Mouse (Mus musculus) liver, embryonic 14.5 days (tissue): Measurements from ENCODE around the gene Insm1. TPM values are rescaled to one million over a fixed set of nuclear protein-coding genes. Genes with fewer than 3 reads are reported as not detected.

Source experiments
- ATAC-seq: fragments of 200-750 bp; cut with Nextera tagmentation; 2 replicates; pipeline ENCODE4 v1.8.0; 2017; ENCODE audit warnings: moderate number of reproducible peaks, mild to moderate bottlenecking, moderate library complexity; ENCODE audit not compliant: insufficient read depth
- DNase-seq, 3 experiments: peaks; one replicate each; pipeline ENCODE4 v3.0.0-alpha.2; 2012 to 2013; ENCODE audit warnings: low read depth in 3 of 3, low spot score in 3 of 3
- H3K27ac ChIP-seq: fragments of 300-500 bp; sonication (generic); 2 replicates; pipeline ENCODE4 v1.5.1; 2014; ENCODE audit warnings: moderate library complexity, mild to moderate bottlenecking, control low read depth, inconsistent platforms
- H3K27me3 ChIP-seq: fragments of 300-500 bp; sonication (generic); 2 replicates; pipeline ENCODE4 v1.6.1; 2014; ENCODE audit warnings: mild to moderate bottlenecking, low read length, moderate library complexity; ENCODE audit not compliant: control insufficient read depth, insufficient read depth
- H3K36me3 ChIP-seq: fragments of 300-500 bp; sonication (generic); replicated peaks from 2 replicates; pipeline ENCODE4 v1.6.1; 2014; ENCODE audit warnings: low read depth; ENCODE audit not compliant: control insufficient read depth, insufficient read depth
- H3K4me1 ChIP-seq, 2 experiments: fragments of 200-500 bp in 1 of 2; fragments of 300-500 bp in 1 of 2; sonication (generic) in 1 of 2; replicated peaks; 2 replicates each; pipeline ENCODE4 v1.6.1; 2012 to 2014; ENCODE audit warnings: antibody characterized with exemption in 1 of 2, inconsistent platforms in 1 of 2, low read length in 1 of 2; ENCODE audit not compliant: control insufficient read depth in 2 of 2, insufficient read depth in 2 of 2
- H3K4me2 ChIP-seq: fragments of 300-500 bp; sonication (generic); 2 replicates; pipeline ENCODE4 v1.6.1; 2014; ENCODE audit warnings: low read depth, mild to moderate bottlenecking, control low read depth, moderate library complexity
- H3K4me3 ChIP-seq, 2 experiments: fragments of 200-500 bp in 1 of 2; fragments of 300-500 bp in 1 of 2; sonication (generic) in 1 of 2; 2 replicates each; pipeline ENCODE4 v1.5.1; 2012 to 2014; ENCODE audit warnings: low read depth in 2 of 2, low read length in 2 of 2, mild to moderate bottlenecking in 2 of 2, control low read depth in 1 of 2, inconsistent platforms in 1 of 2, moderate library complexity in 1 of 2; ENCODE audit not compliant: insufficient read depth in 1 of 2
- H3K9ac ChIP-seq: fragments of 300-500 bp; sonication (generic); replicated peaks from 2 replicates; pipeline ENCODE4 v1.6.1; 2014; ENCODE audit warnings: mild to moderate bottlenecking, control low read depth, moderate library complexity
- H3K9me3 ChIP-seq: fragments of 300-500 bp; sonication (generic); 2 replicates; pipeline ENCODE4 v1.6.1; 2016; ENCODE audit warnings: low read length, mixed read lengths; ENCODE audit not compliant: control insufficient read depth
- CTCF ChIP-seq: IDR thresholded peaks from 2 replicates; pipeline ENCODE4 v1.5.1; 2016; ENCODE audit warnings: antibody characterized with exemption, low read depth, control low read depth
- EP300 ChIP-seq: IDR thresholded peaks from 2 replicates; pipeline ENCODE4 v1.6.1; 2016; ENCODE audit warnings: antibody characterized with exemption, low read depth
- WGBS: fragments of 180-500 bp; shearing (Covaris S2); extraction: QIAGEN DNeasy Blood & Tissue Kit; methylation state at CpG from one replicate; pipeline ENCODE4 v1.1.7; 2014; ENCODE audit not compliant: insufficient replicate concordance; 5-methylcytosine and 5-hydroxymethylcytosine counted together
- polyA plus RNA-seq, 2 experiments: library from polyadenylated mRNA; depleted of rRNA in 1 of 2; stranded (reverse) in 1 of 2; unstranded in 1 of 2; fragments of >200 nt; fragmentation: Nextera tagmentation in 1 of 2; extraction: Ambion mirVana in 1 of 2; gene quantifications; 2 replicates each; pipeline versions ENCODE4 v1.2.1 to v1.2.3; 2012 to 2014

Gene Insm1
- polyA plus RNA-seq, 2 experiments, result 0.02 TPM; not detected in 1

- WGBS, result 79% methylated on average over 11 of the region's 11 CpGs
- ATAC-seq (no peak), DNase-seq (no peak)
Observed at GRCm38 (mm10) chr2:146196126-146196525, 25.6 kb upstream of the Insm1 start.

GRCm38 (mm10) chr2:146197947-146198346 lies 23.8 kb upstream of the Insm1 start:
- H3K4me1 ChIP-seq, result no peaks in the 10 kb centered on the region
- no peak overlapping the region for H3K4me3 ChIP-seq
- H3K9me3 ChIP-seq, result no peaks in the 10 kb centered on the region
- WGBS, result 18% methylated on average over 7 of the region's 7 CpGs
- ATAC-seq (no peak), DNase-seq (no peak)
- H3K4me2 ChIP-seq, result no peak overlapping the region
- H3K9ac ChIP-seq, result no peak overlapping the region
- H3K27me3 ChIP-seq, result no peaks in the 10 kb centered on the region
- no peaks in the 10 kb centered on the region for H3K36me3 ChIP-seq
- TF ChIP-seq CTCF (no peak), EP300 (no peak)
- H3K27ac ChIP-seq, result no peak overlapping the region

More at GRCm38 (mm10) chr2:146196126-146196525, 25.6 kb upstream of the Insm1 start:
- Histone ChIP-seq H3K36me3 (no peaks in the 10 kb centered on the region), H3K9me3 (no peaks in the 10 kb centered on the region), H3K4me2 (no peak overlapping the region), H3K9ac (no peak overlapping the region), H3K27ac (no peak overlapping the region), H3K4me3 (no peak overlapping the region), H3K27me3 (no peaks in the 10 kb centered on the region), H3K4me1 (no peaks in the 10 kb centered on the region)
- TF ChIP-seq CTCF, result no peak

GRCm38 (mm10) chr2:146210968-146211367 lies 10.8 kb upstream of the Insm1 start:
- Histone ChIP-seq H3K27ac (no peak overlapping the region), H3K27me3 (peaks cover 8% of the 10 kb centered on the region), H3K9me3 (no peaks in the 10 kb centered on the region), H3K9ac (no peak overlapping the region), H3K4me1 (no peaks in the 10 kb centered on the region), H3K4me2 (no peak overlapping the region), H3K4me3 (no peak overlapping the region), H3K36me3 (no peaks in the 10 kb centered on the region)
- 23% methylated on average over 4 of the region's 4 CpGs for WGBS
- TF ChIP-seq CTCF (no peak), EP300 (no peak)
- ATAC-seq (no peak), DNase-seq (no peak)

GRCm38 (mm10) chr2:146214715-146215114 lies 7.0 kb upstream of the Insm1 start:
- no peaks in the 10 kb centered on the region for H3K4me1 ChIP-seq
- peaks cover 42% of the 10 kb centered on the region for H3K27me3 ChIP-seq
- WGBS, result 6% methylated on average over 9 of the region's 9 CpGs
- TF ChIP-seq EP300 (no peak), CTCF (peak; percentile 75)
- DNase-seq (no peak), ATAC-seq (no peak)
- no peak overlapping the region for H3K9ac ChIP-seq
- H3K36me3 ChIP-seq, result no peaks in the 10 kb centered on the region
- no peak overlapping the region for H3K4me2 ChIP-seq
- no peaks in the 10 kb centered on the region for H3K9me3 ChIP-seq
- no peak overlapping the region for H3K27ac ChIP-seq
- H3K4me3 ChIP-seq, result no peak overlapping the region

GRCm38 (mm10) chr2:146216111-146217064 lies 5.3 kb upstream of the Insm1 start:
- Histone ChIP-seq H3K36me3 (no peaks in the 10 kb centered on the region), H3K4me3 (no peak overlapping the region), H3K4me2 (no peak overlapping the region), H3K9ac (no peak overlapping the region), H3K9me3 (no peaks in the 10 kb centered on the region), H3K27ac (no peak overlapping the region), H3K27me3 (peaks cover 58% of the 10 kb centered on the region), H3K4me1 (no peaks in the 10 kb centered on the region)
- TF ChIP-seq CTCF (no peak), EP300 (no peak)
- WGBS, result 24% methylated on average over 14 of the region's 14 CpGs
- ATAC-seq, result no peak
- DNase-seq, result no peak
